Comparison of ENCODE assay signal across 13 mouse cellular contexts in genomic region chr9:113738021-113738420, GRCm38 (mm10). TPM values are rescaled to one million over a fixed set of nuclear protein-coding genes. Genes with fewer than 3 reads are reported as not detected.
DNase-seq lines count a peak whose midpoint lies in the region; ATAC-seq and TF ChIP-seq lines count a peak whose summit lies in the region.
"Had no signal": no experiment of that assay in that cellular context is flagged by ENCODE, and none has a peak within 500 bp of the region (broad histone marks: within the 10 kb centered on the region; RNA-seq: fewer than 3 reads in every experiment).

No protein-coding gene starts in this region.

- H3K27me3 ChIP-seq in hindbrain, postnatal 0 days (ENCODE audit: insufficient read depth, low read length), result no peaks in the 10 kb centered on the region
- H3K27me3 ChIP-seq in hindbrain, embryonic 11.5 days (ENCODE audit: control insufficient read depth, insufficient read depth, low read length), result no peaks in the 10 kb centered on the region
- H3K27me3 ChIP-seq: forebrain, embryonic 15.5 days; hindbrain, embryonic 15.5 days had no signal

- WGBS in hindbrain, postnatal 0 days, result 43% methylated on average over 9 of the region's 9 CpGs
- WGBS in hindbrain, embryonic 11.5 days, result 70% methylated on average over 9 of the region's 9 CpGs

- 0 out of 2 replicates have a peak, but pooled peaks cover 5% of the 10 kb centered on the region for H3K4me1 ChIP-seq in hindbrain, postnatal 0 days (ENCODE audit: insufficient read depth, low read length)
- H3K4me1 ChIP-seq in hindbrain, embryonic 11.5 days (replicated peaks; ENCODE audit: control insufficient read depth, insufficient read depth, low read length), result no peaks in the 10 kb centered on the region

- no peak overlapping the region for H3K4me2 ChIP-seq in hindbrain, postnatal 0 days (ENCODE audit: low read depth, low read length)
- no peak overlapping the region for H3K4me2 ChIP-seq in hindbrain, embryonic 11.5 days (replicated peaks; ENCODE audit: low read depth, low read length)
- H3K4me2 ChIP-seq: forebrain, embryonic 15.5 days; hindbrain, embryonic 15.5 days had no signal

- no peak overlapping the region for H3K4me3 ChIP-seq in hindbrain, postnatal 0 days (ENCODE audit: low read length)
- no peak overlapping the region for H3K4me3 ChIP-seq in hindbrain, embryonic 11.5 days (ENCODE audit: low read depth, low read length)
- H3K4me3 ChIP-seq: forebrain, embryonic 15.5 days; hindbrain, embryonic 15.5 days had no signal

- peak; percentile 44; the same call in 1 of the 2 replicates for ATAC-seq in hindbrain, postnatal 0 days
- ATAC-seq in hindbrain, embryonic 11.5 days (ENCODE audit: low FRiP score), result no peak
- ATAC-seq in monocyte, adult 5-6 weeks (replicated peaks; ENCODE audit: insufficient number of reproducible peaks, low FRiP score, low TSS enrichment, poor library complexity, severe bottlenecking), result no peak
- ATAC-seq: forebrain, embryonic 15.5 days had no signal

- DNase-seq in adrenal gland, adult (ENCODE audit: inconsistent age in 2 of 2, low spot score in 1 of 2), result peak; percentile 75 to 87
- DNase-seq in adrenal gland, postnatal 4 days (ENCODE audit: low spot score in 2 of 2), result no peak
- DNase-seq in hindbrain, postnatal 0 days (ENCODE audit: low spot score), result peak; percentile 27
- DNase-seq in hindbrain, embryonic 11.5 days (ENCODE audit: low spot score), result no peak
- peak; percentile 28 for DNase-seq in ovary, adult 18-20 months (ENCODE audit: low spot score)
- no peak for DNase-seq in ovary, postnatal 10 days (ENCODE audit: low spot score)
- DNase-seq in layer of hippocampus, adult 8-10 months (ENCODE audit: low spot score in 2 of 2), result peak; percentile 21 to 35
- DNase-seq: cerebellum, adult 11-12 months; thymus, postnatal 14 days had no signal

- no peaks in the 10 kb centered on the region for H3K36me3 ChIP-seq in hindbrain, postnatal 0 days (ENCODE audit: insufficient read depth, low read length)
- no peaks in the 10 kb centered on the region for H3K36me3 ChIP-seq in hindbrain, embryonic 11.5 days (ENCODE audit: control insufficient read depth, insufficient read depth, low read length)
- H3K36me3 ChIP-seq: forebrain, embryonic 15.5 days; hindbrain, embryonic 15.5 days had no signal

- H3K27ac ChIP-seq in hindbrain, postnatal 0 days, result no peak overlapping the region
- H3K27ac ChIP-seq in hindbrain, embryonic 11.5 days (ENCODE audit: low read depth, low read length), result no peak overlapping the region
- H3K27ac ChIP-seq: forebrain, embryonic 15.5 days; hindbrain, embryonic 15.5 days; liver, embryonic 14.5 days had no signal

- no peak for TF ChIP-seq CTCF in hindbrain, postnatal 0 days (IDR thresholded peaks at IDR 0.05; ENCODE audit: low read depth)

- no peaks in the 10 kb centered on the region for H3K9me3 ChIP-seq in hindbrain, postnatal 0 days (ENCODE audit: low read length)
- no peaks in the 10 kb centered on the region for H3K9me3 ChIP-seq in hindbrain, embryonic 11.5 days (ENCODE audit: control insufficient read depth, low read length)
- H3K9me3 ChIP-seq: forebrain, embryonic 15.5 days; hindbrain, embryonic 15.5 days had no signal

- no peak overlapping the region for H3K9ac ChIP-seq in hindbrain, postnatal 0 days (replicated peaks; ENCODE audit: low read length)
- no peak overlapping the region for H3K9ac ChIP-seq in hindbrain, embryonic 11.5 days (ENCODE audit: low read depth, low read length)
- H3K9ac ChIP-seq: forebrain, embryonic 15.5 days; hindbrain, embryonic 15.5 days; liver, embryonic 14.5 days had no signal

RNA-seq across cellular contexts. Expression of gene Clasp2, which starts 3.3 kb away (rescaled TPM):
- total RNA-seq in adrenal gland, postnatal 4 days (2021), result 10 to 100 TPM; 95.4 TPM
- 242 and 250 TPM in 2 replicates for total RNA-seq in hindbrain, postnatal 0 days (2014; rRNA removed)
- 107 and 108 TPM in 2 replicates for polyA plus RNA-seq in hindbrain, postnatal 0 days (2015; fragmentation: Nextera tagmentation; extraction: Ambion mirVana)
- 53.0 and 57.9 TPM in 2 replicates for polyA plus RNA-seq in hindbrain, embryonic 11.5 days (2014; fragmentation: Nextera tagmentation; extraction: Ambion mirVana)
- 100 to 1,000 TPM; 189 to 217 (median 199) TPM for total RNA-seq in layer of hippocampus, adult 8-10 months (2022)
- 39.7 to 59.4 TPM (median 42.1 TPM) in 3 replicates for total RNA-seq in monocyte, adult 5-6 weeks (2017)

RNA-seq across cellular contexts. Expression of gene Pdcd6ip, which starts 30.0 kb away (rescaled TPM):
- total RNA-seq in adrenal gland, postnatal 4 days (2021), result 100 to 1,000 TPM; 126 to 142 TPM
- total RNA-seq in hindbrain, postnatal 0 days (2014; rRNA removed), result 21.2 and 33.0 TPM in 2 replicates
- 28.7 and 30.6 TPM in 2 replicates for polyA plus RNA-seq in hindbrain, postnatal 0 days (2015; fragmentation: Nextera tagmentation; extraction: Ambion mirVana)
- polyA plus RNA-seq in hindbrain, embryonic 11.5 days (2014; fragmentation: Nextera tagmentation; extraction: Ambion mirVana), result 48.7 and 50.9 TPM in 2 replicates
- total RNA-seq in layer of hippocampus, adult 8-10 months (2022), result 10 to 100 TPM; 65.8 to 74.4 (median 68.9) TPM
- 173 to 227 TPM (median 191 TPM) in 3 replicates for total RNA-seq in monocyte, adult 5-6 weeks (2017)

Comparison
In these comparisons a context has a peak if more than half of its experiments do, and no peak if none do; other contexts are left out.
1. DNase-seq: peak in adrenal gland, adult (2 of 2), hindbrain, postnatal 0 days (single experiment), ovary, adult 18-20 months (single experiment) and layer of hippocampus, adult 8-10 months (2 of 2); none in adrenal gland, postnatal 4 days (0 of 2), hindbrain, embryonic 11.5 days (single experiment) and ovary, postnatal 10 days (single experiment).